Mouse (Mus musculus) cerebellum, adult 18-20 months (tissue): ENCODE data around the gene Ddit4.

ENCODE experiments used
- DNase-seq, 2 experiments: peaks; one replicate each; pipeline ENCODE4 v3.0.0; 2021

Ddit4 gene

DNA sequence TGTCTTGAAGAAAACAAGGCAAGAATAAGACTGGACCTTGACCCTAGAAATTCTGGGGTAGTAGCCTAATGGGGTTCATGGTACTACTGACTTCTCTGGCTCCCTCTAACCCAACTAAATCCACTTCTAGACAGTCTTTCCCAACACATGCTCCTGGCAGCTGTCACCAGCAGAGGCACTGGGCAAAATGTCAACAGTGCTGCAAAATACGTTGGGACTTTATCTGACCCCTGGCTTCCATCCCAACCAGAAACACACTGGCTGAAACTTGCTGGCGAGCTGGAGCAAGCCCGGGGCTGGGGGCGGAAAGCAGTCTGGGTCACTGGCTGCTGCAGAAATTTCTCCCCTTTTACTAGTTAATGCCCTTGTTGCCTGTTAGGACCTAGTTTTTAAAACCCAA, 35.5 kb downstream of the Ddit4 start:
- no peak for DNase-seq

DNA sequence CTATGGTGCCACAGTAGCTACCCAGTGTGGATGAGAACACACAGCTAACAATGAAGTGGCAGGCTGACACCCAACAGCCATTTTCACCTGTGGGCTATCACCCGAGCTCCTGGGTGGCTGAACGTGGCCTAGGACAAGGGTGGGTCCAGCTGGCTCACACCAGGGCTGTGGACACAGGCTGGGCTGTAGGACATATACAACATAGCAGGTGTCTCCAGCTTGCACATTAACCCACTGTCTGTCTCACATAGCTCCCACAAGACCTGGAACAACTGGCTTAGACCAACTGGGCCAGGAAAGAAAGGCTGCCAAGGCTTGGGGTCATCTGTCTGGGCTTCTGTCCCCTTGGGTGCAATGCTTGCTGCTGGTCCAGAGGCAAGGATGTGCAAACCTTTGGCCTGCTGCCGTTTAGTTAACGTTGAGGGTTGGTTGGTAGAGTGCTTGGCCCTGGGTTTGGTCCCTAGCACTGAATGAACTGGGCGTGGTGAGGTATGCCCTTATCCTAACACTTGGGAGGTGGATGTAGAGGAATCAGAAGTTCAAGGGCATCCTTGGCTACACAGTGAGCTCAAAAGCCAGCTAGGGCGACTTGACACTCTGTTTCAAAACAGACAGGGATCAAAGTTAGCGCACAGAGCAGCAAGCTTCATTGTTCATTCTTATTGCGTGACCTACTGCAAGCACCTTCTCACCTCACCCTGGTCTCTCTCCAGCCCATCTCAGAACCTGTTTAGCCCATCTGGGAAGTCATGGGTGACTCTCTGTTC, 36.3 kb downstream of the Ddit4 start:
- no peak for DNase-seq

DNA sequence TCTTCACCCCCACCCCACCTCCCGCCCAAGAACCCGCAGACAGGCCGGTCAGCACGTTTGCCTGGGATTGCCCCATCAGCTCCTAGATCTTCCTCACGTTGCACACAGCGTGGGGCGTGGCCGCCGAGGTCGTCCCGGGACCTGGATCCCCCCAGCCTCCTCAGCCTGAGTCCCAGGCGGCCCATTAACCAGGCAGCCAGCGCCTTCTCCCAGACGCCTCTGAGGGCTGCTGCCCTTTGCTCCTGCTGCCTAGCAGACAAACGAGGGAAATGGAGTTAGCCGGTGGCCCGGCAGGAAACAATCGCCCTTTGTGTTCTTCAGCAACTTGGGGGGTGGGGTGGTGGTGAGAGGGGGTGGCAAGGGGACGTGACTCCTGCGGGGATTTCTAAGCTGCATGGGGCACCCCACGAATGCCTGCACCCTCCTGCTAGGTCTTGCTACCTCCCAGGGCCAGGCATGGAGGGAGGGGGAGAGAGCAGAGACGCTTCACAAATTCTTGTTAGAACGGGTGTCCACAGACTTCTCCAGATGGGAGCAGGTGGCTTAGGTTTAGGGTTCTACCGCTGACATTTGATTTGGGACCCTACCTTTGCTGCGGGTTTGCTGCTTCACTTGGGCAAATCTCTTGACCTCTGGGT, 40.0 kb downstream of the Ddit4 start:
- DNase-seq: no peak

DNA sequence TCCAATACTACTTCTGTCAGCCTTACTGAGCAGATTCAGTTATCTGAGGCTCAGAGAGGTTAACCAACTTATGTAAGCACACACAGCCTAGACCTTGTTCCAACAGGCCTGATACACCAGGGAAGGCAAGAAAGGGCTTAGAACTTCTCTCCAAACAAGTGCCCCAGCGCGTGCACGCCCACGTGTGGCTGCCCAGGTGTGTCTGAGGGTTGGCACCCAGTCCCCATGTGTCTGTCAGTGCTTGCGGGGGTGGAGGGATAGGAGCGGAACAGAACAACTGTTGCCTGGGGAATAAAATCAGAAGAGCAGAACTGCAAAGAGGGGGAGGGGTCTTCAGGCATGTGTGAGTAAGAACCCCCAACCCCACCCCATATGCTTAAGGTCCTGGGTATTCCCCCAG, 40.5 kb downstream of the Ddit4 start:
- DNase-seq: no peak

DNA sequence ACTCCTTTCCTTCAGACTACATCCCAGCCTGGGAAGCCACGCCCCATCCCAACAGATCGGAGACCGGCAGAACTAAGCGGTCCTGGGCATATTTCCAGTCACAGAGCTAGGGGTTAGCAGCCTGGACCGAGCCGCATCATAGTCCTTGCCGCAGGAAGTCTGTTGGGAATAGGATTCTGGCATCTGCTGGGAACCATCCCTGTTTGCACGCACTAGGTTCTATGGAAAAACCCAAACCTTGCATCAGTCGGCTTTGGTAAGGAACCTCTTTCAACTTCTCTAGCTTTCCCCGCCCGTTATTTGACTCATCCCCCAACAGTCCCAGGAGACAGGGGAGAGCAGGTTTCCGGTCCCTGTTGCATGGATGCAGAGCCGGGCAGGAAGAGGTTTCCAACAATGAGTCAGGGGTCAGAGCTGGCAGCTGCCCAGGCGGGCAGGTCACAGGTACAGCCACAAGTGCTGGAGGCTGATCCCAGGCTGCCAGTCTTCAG, 42.2 kb downstream of the Ddit4 start:
- DNase-seq: peak in 1 of 2 experiments; percentile 21

DNA sequence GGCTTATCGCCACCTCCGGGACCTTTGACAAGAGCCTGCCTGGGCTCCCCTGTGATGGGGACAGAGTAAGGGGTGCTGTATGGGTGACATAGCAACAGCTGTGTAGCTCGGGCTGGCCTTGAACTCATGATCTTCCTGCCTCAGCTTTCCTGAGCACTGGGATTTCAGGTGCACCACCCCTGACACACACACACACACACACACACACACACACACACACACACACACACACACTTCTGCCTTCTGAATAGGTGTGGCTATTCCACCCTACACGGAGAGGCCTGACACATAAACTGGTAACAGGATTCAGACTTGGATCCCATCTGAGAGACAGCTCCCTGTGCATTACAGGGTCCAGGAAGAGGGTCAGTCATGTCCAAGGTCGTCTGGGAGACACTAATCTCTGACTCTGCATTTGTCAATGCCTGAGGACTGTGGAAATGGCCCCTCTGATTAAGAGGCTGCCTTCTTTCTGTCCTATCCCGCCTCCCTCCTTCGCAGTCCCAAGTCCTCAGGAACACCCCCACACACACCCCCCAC, 42.8 kb downstream of the Ddit4 start:
- no peak for DNase-seq

DNA sequence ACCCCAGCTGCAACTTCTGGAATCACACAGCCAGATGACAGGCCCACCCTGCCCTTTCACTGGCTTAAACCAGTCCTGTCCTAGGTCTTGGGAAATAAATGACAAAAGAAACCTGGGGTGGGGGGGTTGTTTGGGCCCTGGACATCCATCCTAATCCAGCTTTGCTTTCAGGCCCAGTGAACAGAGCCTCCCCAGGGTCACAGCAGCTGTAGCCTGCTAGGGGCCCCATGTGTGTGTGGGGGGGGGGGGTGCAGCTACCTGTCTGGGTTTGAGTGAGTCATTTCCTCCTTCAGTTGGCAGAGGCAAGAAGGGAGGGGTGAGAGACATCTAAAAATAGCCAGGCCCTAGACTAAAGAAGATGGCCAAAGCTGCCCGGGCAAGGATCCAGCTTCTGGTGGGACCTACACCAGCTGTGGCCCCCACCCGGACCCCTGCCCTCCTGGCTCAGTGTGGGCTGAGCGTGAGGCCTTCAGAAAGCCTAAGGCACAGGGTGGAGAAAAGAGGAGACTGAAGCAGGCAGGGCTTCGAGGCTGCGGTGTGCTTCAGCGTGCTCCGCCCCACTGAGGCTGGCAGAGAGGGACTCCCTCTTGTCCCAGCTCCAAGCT, 43.8 kb downstream of the Ddit4 start:
- DNase-seq: peak in 1 of 2 experiments; percentile 36

DNA sequence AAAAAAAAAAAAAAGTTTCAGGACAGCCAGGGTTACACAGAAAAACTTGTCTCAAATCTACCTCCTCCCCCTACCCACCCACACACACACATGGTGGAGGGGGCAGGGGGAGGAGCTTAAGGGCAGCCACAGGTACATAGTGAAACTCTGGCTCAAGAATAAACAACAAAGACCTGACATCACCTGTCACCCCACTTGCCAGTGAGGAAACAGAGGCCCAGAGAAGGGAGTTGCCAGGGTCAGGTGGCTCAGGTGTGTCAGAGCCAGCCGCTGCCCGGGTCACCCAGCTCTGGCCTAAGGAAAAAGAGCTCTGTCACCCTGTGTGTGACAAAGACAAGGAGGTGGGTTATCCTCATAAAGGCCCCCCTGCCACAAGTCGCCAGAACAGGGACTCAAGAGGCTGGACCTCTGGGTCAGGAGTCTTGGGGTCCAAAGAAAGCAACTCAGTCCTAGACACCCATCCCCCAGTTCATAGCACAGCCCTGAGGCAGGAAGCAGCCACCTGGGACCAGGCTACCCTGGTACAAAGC, 44.5 kb downstream of the Ddit4 start:
- no peak for DNase-seq

DNA sequence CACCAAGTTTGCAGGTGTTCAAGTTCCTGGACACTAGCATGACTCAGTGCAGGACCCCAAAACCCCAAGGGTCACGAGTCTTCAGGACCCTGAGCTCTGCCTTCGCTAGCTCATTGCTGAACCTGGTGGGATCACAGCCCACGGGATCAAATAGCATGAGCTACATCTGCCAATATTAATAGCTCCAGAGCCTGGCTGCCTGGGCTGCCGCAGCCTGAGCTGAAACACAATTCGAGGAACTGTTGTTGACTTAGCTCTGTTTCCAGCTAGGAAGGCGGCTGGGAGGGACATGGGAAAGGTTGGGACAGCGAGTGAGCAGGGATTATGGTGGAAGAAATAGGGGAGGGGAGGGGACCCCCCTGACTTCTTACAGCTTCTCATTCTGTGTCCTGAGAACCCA, 48.5 kb downstream of the Ddit4 start:
- no peak for DNase-seq

DNA sequence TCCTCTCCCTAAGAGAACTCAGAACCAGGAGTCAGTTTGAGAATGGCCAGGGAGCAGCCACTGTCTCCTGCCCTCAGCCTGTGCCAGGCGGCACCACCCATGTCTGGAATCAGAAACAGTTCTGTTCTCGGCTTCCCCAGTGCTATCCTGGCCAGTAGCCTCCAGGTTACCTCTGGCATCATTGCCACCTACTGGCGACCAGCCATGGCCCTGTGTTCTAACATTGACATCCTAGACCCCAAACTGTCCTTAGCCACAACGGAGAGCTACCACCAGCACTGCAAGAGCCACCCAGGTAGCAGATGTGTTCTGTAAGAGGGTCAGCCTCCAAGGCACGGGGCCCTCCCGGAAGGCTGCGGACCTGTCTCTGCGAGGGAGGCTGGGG, 49.0 kb downstream of the Ddit4 start:
- DNase-seq: no peak

DNA sequence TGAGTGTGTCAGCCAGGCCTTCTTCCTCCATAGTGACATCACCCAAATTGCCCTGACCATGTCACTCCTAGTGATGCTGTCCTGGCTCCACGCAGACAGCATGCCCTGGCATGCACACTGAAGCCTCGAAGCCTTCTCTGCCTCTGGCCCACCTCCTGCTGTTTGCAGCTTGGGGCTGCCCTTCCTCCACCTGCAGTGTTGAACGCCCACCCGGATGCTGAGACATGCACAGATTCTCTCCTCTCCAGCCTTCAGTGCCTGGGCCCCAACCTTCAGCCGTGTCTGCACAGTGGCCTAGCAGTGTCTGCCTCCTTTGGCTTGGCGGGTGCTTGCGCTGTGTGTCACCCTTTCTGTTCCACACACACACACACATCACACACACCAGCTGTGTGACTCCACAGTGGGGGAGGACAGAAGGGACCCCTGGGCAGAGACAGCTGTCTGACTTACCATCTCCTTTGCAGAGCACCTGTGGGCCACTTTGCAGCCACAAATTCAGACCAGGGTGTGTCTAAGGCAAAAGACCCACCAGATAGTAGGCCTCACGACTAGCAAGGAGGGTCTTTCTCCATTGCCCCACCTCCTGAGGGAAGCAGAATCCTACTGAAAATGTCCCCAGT, 49.5 kb downstream of the Ddit4 start:
- no peak for DNase-seq

DNA sequence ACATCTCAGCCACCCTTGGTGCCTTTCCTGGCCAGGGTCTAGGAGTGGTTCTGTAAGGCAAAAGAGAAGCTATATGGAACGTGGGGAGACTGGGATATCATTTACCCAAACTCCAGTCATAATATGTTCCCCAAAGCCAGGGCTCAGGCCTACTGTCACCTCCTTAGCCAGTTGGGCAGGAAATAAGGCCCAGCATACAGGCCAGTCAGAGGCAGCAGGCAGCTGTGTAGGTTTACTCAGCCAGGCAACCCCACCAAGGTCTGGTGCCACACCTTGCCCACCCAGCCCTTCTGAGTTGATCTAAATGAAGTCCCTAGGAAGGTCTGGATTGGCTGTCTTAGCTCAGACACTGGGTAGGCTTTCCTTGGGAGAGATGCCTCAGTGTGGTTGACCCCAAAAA, 50.2 kb downstream of the Ddit4 start:
- DNase-seq: no peak

DNA sequence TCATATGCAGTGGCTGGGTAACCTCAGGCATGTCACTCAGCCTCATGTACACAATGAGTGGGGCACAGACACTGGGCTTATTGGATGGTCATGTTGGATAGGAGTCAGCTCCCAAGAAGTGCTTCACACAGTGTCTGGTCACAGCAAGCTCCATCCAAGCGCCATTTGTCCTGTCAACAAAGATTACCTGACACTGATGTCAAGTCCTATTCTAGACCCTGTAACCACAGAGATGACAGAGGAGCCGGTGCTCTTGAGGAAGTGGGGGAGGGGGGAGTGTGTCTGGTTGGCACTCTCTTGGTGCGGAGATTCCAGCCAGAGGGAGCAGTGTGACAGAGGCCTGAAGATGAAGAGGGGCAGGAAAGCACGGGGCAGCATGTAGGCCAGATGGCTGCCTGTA, 50.7 kb downstream of the Ddit4 start:
- DNase-seq: peak in 1 of 2 experiments; percentile 28

DNA sequence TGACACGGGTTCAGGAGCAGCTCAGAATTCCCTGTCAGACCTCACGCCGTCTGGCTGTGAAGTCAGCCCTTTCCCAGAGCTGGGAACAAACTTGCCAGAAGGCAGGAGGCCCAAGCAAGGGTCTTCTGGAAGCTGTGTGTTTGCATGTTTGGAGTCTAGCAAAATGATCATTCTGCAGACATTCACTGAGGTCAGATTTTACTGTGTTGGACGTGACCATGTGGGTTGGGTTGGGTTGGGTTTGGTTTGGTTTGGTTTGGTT, 51.5 kb downstream of the Ddit4 start:
- no peak for DNase-seq
